Mouse (Mus musculus): Measurements from ENCODE around the gene Tjp3.

DNA sequence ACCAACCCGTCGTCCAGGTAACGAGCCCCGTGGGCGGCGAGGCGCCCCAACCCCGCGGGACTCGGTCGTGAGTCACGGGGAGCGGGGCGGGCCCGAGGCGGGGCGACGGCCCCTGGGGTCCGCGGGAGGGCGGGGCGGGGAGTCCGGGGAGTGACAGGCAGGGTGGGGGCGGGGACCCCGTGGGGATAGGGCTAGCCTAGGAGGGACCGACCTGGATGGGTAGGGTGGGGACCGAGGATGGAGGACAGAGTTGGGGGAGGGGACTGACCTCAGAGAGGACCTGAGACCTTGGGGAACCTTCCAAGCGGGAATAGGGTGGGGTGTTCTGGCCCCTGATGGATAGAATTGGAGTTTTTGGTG, 58.2 kb downstream of the Tjp3 start:
- TF ChIP-seq CTCF (IDR thresholded peaks at IDR 0.05; ENCODE audit: borderline replicate concordance, control insufficient read depth, extremely low read depth, insufficient read depth, low read length, poor library complexity) (no peak), POLR2A (IDR thresholded peaks at IDR 0.05; ENCODE audit: control insufficient read depth, extremely low read depth, insufficient read depth, low read length, poor library complexity) (no peak)

Measured in thymus, adult 2 months (tissue).